Mouse (Mus musculus): ENCODE measurements at regions not wholly inside any gene's neighbourhood (a gene's known extent, or its start where the extent isn't known, plus 50 kb on each side); places are given as distances from the start of the nearest gene placed in this dataset.

GRCm38 (mm10) chr15:59954345-59954744 is 62.1 kb downstream of the 4933412E24Rik start:
- in situ Hi-C loops (cut with MboI, MseI), result no loop called here

DNA sequence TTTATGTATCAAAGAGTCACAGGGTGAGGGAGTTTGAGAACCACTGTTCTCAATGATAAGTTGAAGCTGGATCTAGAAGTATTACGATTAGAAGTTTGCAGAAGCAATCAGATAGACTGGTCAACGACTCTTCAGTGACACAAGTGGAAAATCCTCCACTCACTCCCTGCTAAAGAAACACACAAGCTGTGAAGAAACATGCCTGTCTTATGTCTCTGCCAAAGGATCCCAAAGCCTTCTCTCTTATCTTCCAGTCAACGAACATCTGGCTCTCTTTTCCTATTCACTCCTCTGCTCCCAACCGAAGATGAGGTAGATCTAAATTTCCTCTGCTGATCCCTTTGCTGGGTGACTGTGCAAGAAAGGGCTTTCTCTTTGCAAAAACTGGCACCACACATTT is 62.6 kb downstream of the 4933412E24Rik start:
- in situ Hi-C loops (cut with MboI, MseI), result no loop called here

DNA sequence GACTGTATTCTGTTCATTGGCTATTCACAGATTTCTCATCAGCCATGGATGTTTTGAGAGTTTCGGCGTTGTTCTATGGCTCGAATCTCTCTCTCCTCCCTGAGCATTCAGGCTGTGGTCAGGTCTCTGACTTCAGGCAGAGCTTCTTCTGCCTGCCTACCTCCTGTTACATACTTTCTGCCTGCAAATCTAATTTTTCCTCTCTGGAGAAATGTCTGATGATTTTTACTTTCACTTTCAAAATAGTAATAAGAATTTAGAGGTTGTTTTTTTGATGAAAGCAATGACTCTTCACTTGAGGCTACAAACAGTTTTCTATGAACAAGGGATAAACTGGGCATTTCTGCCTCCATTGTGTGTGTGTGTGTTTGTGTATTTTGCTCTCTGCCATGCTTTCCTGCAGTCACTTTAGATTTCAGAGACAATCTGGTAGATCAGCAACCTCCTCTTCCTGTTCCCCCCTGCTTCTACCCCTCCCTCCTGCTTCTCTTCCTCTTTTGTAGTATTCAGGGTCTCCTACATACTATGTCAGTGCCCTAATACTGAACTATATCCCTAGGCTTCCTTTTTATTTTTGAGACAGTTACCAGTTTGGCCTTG is 65.7 kb downstream of the 4933412E24Rik start:
- in situ Hi-C loops (cut with MboI, MseI), result no loop called here

GRCm38 (mm10) chr15:59945208-59945607 is 71.2 kb downstream of the 4933412E24Rik start:
- in situ Hi-C loops (cut with MboI, MseI), result loop anchor here (10.0 kb wide), 1 partner anchor 440 kb away; no protein-coding TSS in a partner anchor

- in situ Hi-C loops (cut with MboI, MseI), result no loop called here
Observed at GRCm38 (mm10) chr15:59936486-59936885, 79.9 kb downstream of the 4933412E24Rik start.

DNA sequence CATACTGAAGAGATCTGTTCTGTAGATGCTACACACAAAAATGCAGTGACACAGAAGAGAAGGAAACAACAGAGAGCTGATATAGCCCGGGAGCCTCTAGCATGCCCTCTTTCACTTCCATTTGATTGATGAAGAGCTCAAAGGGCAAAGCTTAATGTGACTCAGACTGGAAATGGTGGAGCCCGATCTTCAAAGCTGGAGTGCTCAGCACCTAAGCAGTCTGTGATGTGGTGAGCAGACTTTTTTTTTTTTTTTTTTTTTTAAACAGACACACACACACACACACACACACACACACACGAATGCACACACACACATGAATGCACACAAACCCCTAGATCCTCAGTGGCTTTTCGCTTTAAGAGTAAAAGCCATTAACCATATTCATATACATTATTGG is 102.6 kb downstream of the 4933412E24Rik start:
- in situ Hi-C loops (cut with MboI, MseI), result no loop called here

GRCm38 (mm10) chr15:59908300-59908699 is 108.1 kb downstream of the 4933412E24Rik start:
- in situ Hi-C loops (cut with MboI, MseI), result no loop called here

- in situ Hi-C loops (cut with MboI, MseI), result no loop called here
Observed at GRCm38 (mm10) chr15:59905832-59906797, 110.3 kb downstream of the 4933412E24Rik start.

DNA sequence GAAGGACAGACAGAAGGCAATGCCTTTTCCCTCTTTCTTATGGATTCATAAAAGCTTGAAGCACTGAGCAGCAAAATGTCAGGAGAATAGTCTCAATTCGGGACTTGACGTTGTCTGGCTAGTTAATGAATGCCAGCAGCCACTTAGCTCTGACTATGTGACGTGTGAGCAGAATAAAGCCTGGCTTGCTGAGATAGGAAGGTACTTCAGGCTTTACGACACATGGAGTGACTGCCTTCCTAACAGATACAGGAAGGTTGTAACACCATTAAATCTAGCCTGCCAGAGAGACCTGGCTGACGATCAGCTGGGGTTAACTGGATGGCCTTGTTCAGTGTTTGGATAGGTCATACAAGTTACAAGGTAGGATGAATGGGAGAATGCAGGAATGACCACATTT is 111.7 kb downstream of the 4933412E24Rik start:
- in situ Hi-C loops (cut with MboI, MseI), result no loop called here

GRCm38 (mm10) chr15:59888996-59889395 is 127.4 kb downstream of the 4933412E24Rik start:
- in situ Hi-C loops (cut with MboI, MseI), result loop anchor here (25.0 kb wide), 1 partner anchor 1173 kb away; no protein-coding TSS in a partner anchor

- in situ Hi-C loops (cut with MboI, MseI), result loop anchor here (25.0 kb wide), 1 partner anchor 1174 kb away; no protein-coding TSS in a partner anchor
Observed at GRCm38 (mm10) chr15:59888131-59888459, 128.3 kb downstream of the 4933412E24Rik start.

- in situ Hi-C loops (cut with MboI, MseI), result loop anchor here (25.0 kb wide), 1 partner anchor 1175 kb away; no protein-coding TSS in a partner anchor
Observed at GRCm38 (mm10) chr15:59887381-59888130, 128.9 kb downstream of the 4933412E24Rik start.

DNA sequence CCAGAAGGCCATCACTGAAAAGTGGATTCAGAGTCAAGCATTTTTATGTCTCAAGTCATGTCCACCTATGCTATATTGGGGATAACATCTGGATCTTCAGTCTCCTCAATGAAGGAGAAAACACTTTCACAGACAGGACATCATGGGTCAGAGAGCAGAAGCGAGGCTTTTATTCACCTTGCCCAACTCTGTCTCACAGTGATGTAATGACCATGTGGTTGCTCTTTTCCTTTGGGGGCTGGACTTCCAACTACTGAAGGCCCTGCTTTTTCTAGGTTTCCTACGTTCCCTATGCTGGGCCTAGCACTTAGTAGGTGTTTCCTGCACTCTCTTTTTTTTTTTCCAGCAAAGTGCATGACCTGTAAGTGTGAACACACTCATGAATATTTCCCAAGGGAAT is 130.4 kb downstream of the 4933412E24Rik start:
- in situ Hi-C loops (cut with MboI, MseI), result loop anchor here (25.0 kb wide), 1 partner anchor 1176 kb away; no protein-coding TSS in a partner anchor

DNA sequence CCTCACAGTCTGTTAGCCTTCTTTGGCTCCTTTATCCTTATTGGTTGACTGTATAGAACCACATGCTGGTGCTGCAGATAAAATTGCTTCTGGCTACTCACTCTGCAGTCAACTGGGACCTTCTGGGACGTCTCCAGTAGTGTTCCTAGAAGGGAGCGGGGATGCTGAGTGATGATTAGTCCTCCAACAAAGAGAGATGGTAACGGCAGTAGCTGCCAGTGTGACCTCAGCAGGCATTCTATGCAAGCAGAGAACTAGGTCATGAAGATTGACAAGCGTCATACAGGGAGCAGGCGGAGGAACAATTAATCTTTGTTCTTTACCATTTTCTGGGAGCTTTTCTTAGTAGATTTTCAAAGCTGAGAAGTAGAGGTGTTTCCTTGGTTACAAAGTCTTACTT is 134.0 kb downstream of the 4933412E24Rik start:
- in situ Hi-C loops (cut with MboI, MseI), result loop anchor here (25.0 kb wide), 1 partner anchor 1180 kb away; no protein-coding TSS in a partner anchor

- in situ Hi-C loops (cut with MboI, MseI), result loop anchor here (25.0 kb wide), 1 partner anchor 1182 kb away; no protein-coding TSS in a partner anchor
Observed at GRCm38 (mm10) chr15:59880426-59880825, 136.0 kb downstream of the 4933412E24Rik start.

DNA sequence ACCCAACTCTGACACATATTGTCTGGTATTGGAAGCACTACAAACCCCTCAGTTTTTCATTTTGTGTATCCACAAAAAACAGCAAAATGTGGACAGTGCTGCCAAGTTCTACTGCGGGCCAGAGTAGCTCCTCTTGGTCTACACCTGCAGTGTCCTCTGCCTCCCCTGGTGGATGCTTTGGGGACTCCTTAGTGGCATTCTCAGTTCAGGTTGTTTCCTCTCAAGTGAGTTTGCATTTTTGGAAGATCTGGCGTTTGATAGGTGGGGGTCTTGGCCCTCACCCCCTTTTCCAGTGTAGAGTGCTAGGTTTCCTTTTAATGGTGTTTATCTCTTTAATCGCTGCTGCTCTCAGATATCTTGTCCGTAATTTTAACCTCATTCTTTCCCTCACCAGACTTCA is 137.1 kb downstream of the 4933412E24Rik start:
- in situ Hi-C loops (cut with MboI, MseI), result loop anchor here (5.0 to 25.0 kb wide), 2 partner anchors 763 to 1183 kb away; no protein-coding TSS in a partner anchor

DNA sequence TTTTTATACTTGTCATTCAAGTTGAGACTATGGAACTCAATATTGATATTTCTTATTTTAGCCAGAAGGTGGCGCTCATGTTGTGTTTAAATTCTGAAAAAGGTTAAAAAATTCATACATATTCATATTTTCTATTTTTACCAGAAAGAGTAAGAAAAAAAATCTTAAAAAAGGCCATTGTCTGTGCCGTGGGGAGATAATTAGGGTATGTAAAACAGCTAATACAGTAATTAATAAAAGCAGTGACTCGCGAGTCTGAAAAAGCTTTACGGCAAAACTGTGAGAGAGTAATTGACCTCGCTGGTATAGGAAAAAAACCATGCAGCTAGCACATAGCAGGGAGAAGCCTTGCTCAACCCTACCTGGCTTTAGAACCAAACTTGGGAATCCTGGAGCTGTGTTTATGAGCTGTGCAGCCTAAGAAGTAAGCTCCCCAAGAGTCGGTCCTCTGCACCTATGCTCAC is 140.1 kb downstream of the 4933412E24Rik start:
- in situ Hi-C loops (cut with MboI, MseI), result loop anchor here (5.0 to 25.0 kb wide), 2 partner anchors 766 to 1186 kb away; no protein-coding TSS in a partner anchor

DNA sequence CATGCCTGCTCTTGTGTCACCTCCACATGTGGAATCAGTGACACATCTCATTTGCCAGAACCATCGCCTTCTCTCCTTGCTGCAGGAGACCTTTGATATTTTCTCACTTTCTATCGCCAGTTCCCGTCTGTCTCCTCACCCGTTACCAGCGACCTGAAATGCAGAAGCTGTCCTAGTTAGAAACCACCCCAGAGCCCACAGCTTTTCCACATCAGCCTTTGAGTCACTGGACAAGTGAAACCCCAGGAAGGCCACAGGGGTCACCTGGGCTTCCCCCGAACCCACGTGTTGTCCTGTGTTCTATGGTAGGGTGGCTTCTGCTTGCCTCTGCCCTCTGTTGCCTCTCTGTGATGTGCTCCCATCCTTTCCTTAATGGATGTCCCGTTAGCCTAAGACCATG is 149.7 kb downstream of the 4933412E24Rik start:
- in situ Hi-C loops (cut with MboI, MseI), result loop anchor here (10.0 kb wide), 1 partner anchor 472 kb away; no protein-coding TSS in a partner anchor

GRCm38 (mm10) chr15:59864746-59865499 is 151.5 kb downstream of the 4933412E24Rik start:
- in situ Hi-C loops (cut with MboI, MseI), result loop anchor here (10.0 kb wide), 1 partner anchor 470 kb away; no protein-coding TSS in a partner anchor

DNA sequence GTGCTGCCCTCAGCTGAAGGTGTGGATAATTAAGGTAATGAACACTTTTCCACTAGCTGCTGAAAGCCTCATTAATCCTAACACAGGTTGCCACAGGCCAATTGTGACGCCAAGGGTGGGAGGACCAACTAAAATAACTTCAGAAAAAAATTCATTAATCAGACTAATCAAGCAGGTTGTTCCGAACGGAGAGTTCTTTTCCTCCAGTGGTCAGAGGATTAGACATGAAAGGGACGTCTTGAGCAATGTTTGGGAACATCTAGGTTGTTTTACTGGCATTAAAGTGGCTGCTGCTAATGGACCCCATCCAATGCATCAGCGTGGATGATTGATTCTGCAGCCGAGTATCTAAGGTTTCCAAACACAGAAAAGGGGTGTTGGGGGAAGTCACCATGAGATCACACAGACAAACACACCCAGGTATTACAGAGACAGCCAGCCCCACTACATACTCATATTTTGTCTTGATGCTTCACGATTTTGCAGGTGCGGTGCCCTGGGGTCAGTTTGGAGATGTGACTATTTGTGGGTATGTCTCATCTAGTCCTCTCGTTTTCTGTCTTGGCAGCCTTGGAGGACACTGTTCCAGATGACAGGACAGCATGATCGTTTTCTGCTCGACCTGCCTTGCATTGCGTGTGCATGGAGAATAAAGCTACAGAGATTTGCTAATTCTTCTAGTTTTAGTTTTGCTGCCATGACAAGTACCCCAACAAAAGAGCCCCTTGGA is 164.0 kb downstream of the 4933412E24Rik start:
- in situ Hi-C loops (cut with MboI, MseI), result no loop called here

Data from regulatory T cell (primary cell).